Mouse (Mus musculus): ENCODE results near the gene Pygo1. TPM values are rescaled to one million over a fixed set of nuclear protein-coding genes. Genes with fewer than 3 reads are reported as not detected.

Pygo1 gene
- total RNA-seq, 4 experiments from 2014 or later, result 11.8 to 15.5 (median 14.5) TPM

- DNase-seq (ENCODE audit: low spot score in 2 of 2), result no peak
Observed at GRCm38 (mm10) chr9:72935309-72935708, 9.9 kb downstream of the Pygo1 start.

- DNase-seq (ENCODE audit: low spot score in 2 of 2), result no peak
Observed at GRCm38 (mm10) chr9:72936301-72936700, 10.9 kb downstream of the Pygo1 start.

- DNase-seq (ENCODE audit: low spot score in 2 of 2), result no peak
Observed at GRCm38 (mm10) chr9:72943424-72943823, 18.0 kb downstream of the Pygo1 start.

GRCm38 (mm10) chr9:72944286-72944685 is 18.8 kb downstream of the Pygo1 start:
- DNase-seq (ENCODE audit: low spot score in 2 of 2), result no peak

GRCm38 (mm10) chr9:72947010-72947409 is 21.6 kb downstream of the Pygo1 start:
- DNase-seq (ENCODE audit: low spot score in 2 of 2), result no peak

- DNase-seq (ENCODE audit: low spot score in 2 of 2), result no peak
Observed at GRCm38 (mm10) chr9:72949572-72949971, 24.1 kb downstream of the Pygo1 start.

- DNase-seq (ENCODE audit: low spot score in 2 of 2), result no peak
Observed at GRCm38 (mm10) chr9:72954746-72955145, 29.3 kb downstream of the Pygo1 start.

- DNase-seq (ENCODE audit: low spot score in 2 of 2), result no peak
Observed at GRCm38 (mm10) chr9:72955546-72955945, 30.1 kb downstream of the Pygo1 start.

GRCm38 (mm10) chr9:72958521-72959450 is 33.3 kb downstream of the Pygo1 start, which contains the start of the genes Dyx1c1 and Gm44503:
TSS of gene Dyx1c1 (plus strand) at chr9:72958785.
TSS of gene Gm44503 (plus strand) at chr9:72958852.
- peak; percentile 50 to 63 for DNase-seq (ENCODE audit: low spot score in 2 of 2)

- DNase-seq (ENCODE audit: low spot score in 2 of 2), result no peak
Observed at GRCm38 (mm10) chr9:72961346-72961745, 35.9 kb downstream of the Pygo1 start.

GRCm38 (mm10) chr9:72961959-72962358 is 36.5 kb downstream of the Pygo1 start:
- DNase-seq (ENCODE audit: low spot score in 2 of 2), result no peak

- no peak for DNase-seq (ENCODE audit: low spot score in 2 of 2)
Observed at GRCm38 (mm10) chr9:72968349-72969061, 43.1 kb downstream of the Pygo1 start.

- no peak for DNase-seq (ENCODE audit: low spot score in 2 of 2)
Observed at GRCm38 (mm10) chr9:72969874-72970273, 44.4 kb downstream of the Pygo1 start.

- DNase-seq (ENCODE audit: low spot score in 2 of 2), result no peak
Observed at GRCm38 (mm10) chr9:72972435-72972834, 47.0 kb downstream of the Pygo1 start.

GRCm38 (mm10) chr9:72972984-72973383 is 47.5 kb downstream of the Pygo1 start:
- no peak for DNase-seq (ENCODE audit: low spot score in 2 of 2)

GRCm38 (mm10) chr9:72974734-72975133 is 49.3 kb downstream of the Pygo1 start:
- DNase-seq (ENCODE audit: low spot score in 2 of 2), result no peak

GRCm38 (mm10) chr9:72975242-72975641 is 49.8 kb downstream of the Pygo1 start:
- no peak for DNase-seq (ENCODE audit: low spot score in 2 of 2)

- no peak for DNase-seq (ENCODE audit: low spot score in 2 of 2)
Observed at GRCm38 (mm10) chr9:72983066-72983465, 57.6 kb downstream of the Pygo1 start.

- DNase-seq (ENCODE audit: low spot score in 2 of 2), result peak; percentile 95 to 96
Observed at GRCm38 (mm10) chr9:72985250-72986220, 60.1 kb downstream of the Pygo1 start, which contains the start of the genes Ccpg1os and Ccpg1. TSS of gene Ccpg1os (minus strand) at chr9:72985382. TSS of gene Ccpg1 (plus strand) at chr9:72985429.

- DNase-seq (ENCODE audit: low spot score in 2 of 2), result no peak
Observed at GRCm38 (mm10) chr9:72987703-72988102, 62.3 kb downstream of the Pygo1 start.

GRCm38 (mm10) chr9:72988706-72989105 is 63.3 kb downstream of the Pygo1 start:
- DNase-seq (ENCODE audit: low spot score in 2 of 2), result no peak
